Mouse (Mus musculus) neural tube, embryonic 11.5 days (tissue): ENCODE results near the gene Ddx51. TPM values are rescaled to one million over a fixed set of nuclear protein-coding genes. Genes with fewer than 3 reads are reported as not detected.

ENCODE experiments used
- ATAC-seq: fragments of 200-750 bp; cut with Nextera tagmentation; 2 replicates; pipeline ENCODE4 v1.8.0; 2017; ENCODE audit warnings: moderate number of reproducible peaks, mild to moderate bottlenecking, moderate TSS enrichment, moderate library complexity; ENCODE audit not compliant: insufficient read depth, low FRiP score, low TSS enrichment
- DNase-seq: peaks from one replicate; pipeline ENCODE4 v3.0.0-alpha.2; 2015; ENCODE audit warnings: low spot score
- H3K27ac ChIP-seq: fragments of 300-500 bp; sonication (generic); 2 replicates; pipeline ENCODE4 v1.5.1; 2014; ENCODE audit warnings: low read depth, mild to moderate bottlenecking, low read length
- H3K27me3 ChIP-seq: fragments of 300-500 bp; sonication (generic); 2 replicates; pipeline ENCODE4 v1.6.1; 2014; ENCODE audit warnings: mild to moderate bottlenecking, low read length, mixed read lengths; ENCODE audit not compliant: control insufficient read depth, insufficient read depth
- H3K36me3 ChIP-seq: fragments of 300-500 bp; sonication (generic); 2 replicates; pipeline ENCODE4 v1.6.1; 2014; ENCODE audit warnings: mild to moderate bottlenecking, low read length, moderate library complexity, mixed read lengths; ENCODE audit not compliant: control insufficient read depth, insufficient read depth
- H3K4me1 ChIP-seq: fragments of 300-500 bp; sonication (generic); 2 replicates; pipeline ENCODE4 v1.6.1; 2014; ENCODE audit warnings: low read length, mixed read lengths; ENCODE audit not compliant: control insufficient read depth, insufficient read depth
- H3K4me2 ChIP-seq: fragments of 300-500 bp; sonication (generic); 2 replicates; pipeline ENCODE4 v1.6.1; 2014; ENCODE audit warnings: low read depth, mild to moderate bottlenecking, moderate library complexity
- H3K4me3 ChIP-seq: fragments of 300-500 bp; sonication (generic); 2 replicates; pipeline ENCODE4 v1.5.1; 2014; ENCODE audit warnings: low read depth, low read length
- H3K9ac ChIP-seq: fragments of 300-500 bp; sonication (generic); 2 replicates; pipeline ENCODE4 v1.6.1; 2014; ENCODE audit warnings: mild to moderate bottlenecking, low read length
- H3K9me3 ChIP-seq: fragments of 300-500 bp; sonication (generic); 2 replicates; pipeline ENCODE4 v1.6.1; 2016; ENCODE audit warnings: low read length; ENCODE audit not compliant: control insufficient read depth
- WGBS: fragments of 180-500 bp; shearing (Covaris S2); extraction: QIAGEN DNeasy Blood & Tissue Kit; methylation state at CpG from one replicate; pipeline ENCODE4 v1.1.7; 2014; 5-methylcytosine and 5-hydroxymethylcytosine counted together
- polyA plus RNA-seq: library from polyadenylated mRNA; unstranded; fragments of >200 nt; fragmentation: Nextera tagmentation; extraction: Ambion mirVana; gene quantifications from 2 replicates; pipeline ENCODE4 v1.2.1, GENCODE M21; 2014

Gene Ddx51
- polyA plus RNA-seq, 1 experiment from 2014 or later: 39.8 TPM

- Histone ChIP-seq H3K4me1 (no peaks in the 10 kb centered on the region), H3K4me3 (no peak overlapping the region), H3K36me3 (no peaks in the 10 kb centered on the region), H3K4me2 (no peak overlapping the region), H3K27me3 (no peaks in the 10 kb centered on the region), H3K27ac (no peak overlapping the region), H3K9ac (no peak overlapping the region), H3K9me3 (no peaks in the 10 kb centered on the region)
- ATAC-seq (no peak), DNase-seq (no peak)
- WGBS: 84% methylated on average over 7 of the region's 7 CpGs
These were observed 42.8 kb upstream of the Ddx51 start for GRCm38 (mm10) chr5:110610484-110610883.

DNA sequence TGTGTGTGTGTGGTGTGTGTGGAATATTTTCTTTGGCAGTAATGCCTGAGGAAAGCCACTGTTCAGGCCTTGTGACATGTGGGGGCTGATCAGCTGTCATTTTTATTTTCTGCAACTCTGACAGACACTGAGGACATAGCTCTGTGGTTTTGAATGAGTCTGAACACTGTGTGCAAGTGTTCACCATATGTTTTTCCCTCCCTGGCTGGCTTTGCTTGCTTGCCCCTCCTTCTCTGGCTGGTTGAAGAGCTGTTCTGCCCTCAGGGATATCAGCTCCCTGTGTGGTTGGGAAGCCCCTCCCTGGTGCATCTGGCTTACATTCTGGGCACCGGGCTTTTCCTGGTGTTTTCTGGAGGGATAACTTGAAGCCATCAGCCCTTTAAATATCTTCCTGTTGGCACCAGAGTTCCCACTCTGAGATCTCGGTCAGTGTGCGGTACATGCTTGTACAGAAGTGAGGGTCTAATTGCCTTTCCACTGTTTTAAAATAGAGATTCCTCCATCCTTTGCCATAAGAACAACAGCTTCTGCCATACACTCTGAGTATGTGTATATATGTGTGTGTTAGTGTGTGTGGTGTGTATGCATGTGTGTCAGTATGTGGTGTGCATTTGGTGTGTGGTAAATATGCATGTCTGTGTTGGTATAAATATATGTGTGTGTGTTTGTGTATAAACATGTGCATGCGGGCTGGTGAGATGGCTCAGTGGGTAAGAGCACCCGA is 41.7 kb upstream of the Ddx51 start:
- no peak for ATAC-seq
- no peak overlapping the region for H3K4me2 ChIP-seq
- no peaks in the 10 kb centered on the region for H3K27me3 ChIP-seq
- H3K4me3 ChIP-seq: no peak overlapping the region
- H3K27ac ChIP-seq: no peak overlapping the region
- H3K9ac ChIP-seq: no peak overlapping the region
- DNase-seq: no peak
- no peaks in the 10 kb centered on the region for H3K36me3 ChIP-seq
- WGBS: 77% methylated on average over 5 of the region's 5 CpGs
- no peaks in the 10 kb centered on the region for H3K9me3 ChIP-seq
- no peaks in the 10 kb centered on the region for H3K4me1 ChIP-seq

GRCm38 (mm10) chr5:110619226-110619625 is 34.0 kb upstream of the Ddx51 start:
- no peak for DNase-seq
- Histone ChIP-seq H3K27me3 (no peaks in the 10 kb centered on the region), H3K9ac (no peak overlapping the region), H3K4me1 (no peaks in the 10 kb centered on the region), H3K36me3 (no peaks in the 10 kb centered on the region), H3K9me3 (no peaks in the 10 kb centered on the region), H3K4me3 (no peak overlapping the region), H3K4me2 (no peak overlapping the region), H3K27ac (no peak overlapping the region)
- WGBS: 85% methylated on average over 6 of the region's 6 CpGs
- ATAC-seq: no peak

GRCm38 (mm10) chr5:110624319-110624718 is 28.9 kb upstream of the Ddx51 start:
- H3K4me3 ChIP-seq: no peak overlapping the region
- ATAC-seq: no peak
- no peaks in the 10 kb centered on the region for H3K27me3 ChIP-seq
- H3K36me3 ChIP-seq: no peaks in the 10 kb centered on the region
- H3K4me1 ChIP-seq: no peaks in the 10 kb centered on the region
- no peak overlapping the region for H3K9ac ChIP-seq
- no peak for DNase-seq
- H3K27ac ChIP-seq: no peak overlapping the region
- WGBS: 77% methylated on average over 2 of the region's 2 CpGs
- H3K4me2 ChIP-seq: no peak overlapping the region
- H3K9me3 ChIP-seq: no peaks in the 10 kb centered on the region

GRCm38 (mm10) chr5:110627351-110627750 is 25.9 kb upstream of the Ddx51 start:
- no peak overlapping the region for H3K4me2 ChIP-seq
- no peak overlapping the region for H3K9ac ChIP-seq
- 78% methylated on average over 10 of the region's 10 CpGs for WGBS
- H3K4me1 ChIP-seq: no peaks in the 10 kb centered on the region
- DNase-seq (no peak), ATAC-seq (no peak)
- no peaks in the 10 kb centered on the region for H3K9me3 ChIP-seq
- no peaks in the 10 kb centered on the region for H3K36me3 ChIP-seq
- H3K27ac ChIP-seq: no peak overlapping the region
- H3K27me3 ChIP-seq: no peaks in the 10 kb centered on the region
- H3K4me3 ChIP-seq: no peak overlapping the region

DNA sequence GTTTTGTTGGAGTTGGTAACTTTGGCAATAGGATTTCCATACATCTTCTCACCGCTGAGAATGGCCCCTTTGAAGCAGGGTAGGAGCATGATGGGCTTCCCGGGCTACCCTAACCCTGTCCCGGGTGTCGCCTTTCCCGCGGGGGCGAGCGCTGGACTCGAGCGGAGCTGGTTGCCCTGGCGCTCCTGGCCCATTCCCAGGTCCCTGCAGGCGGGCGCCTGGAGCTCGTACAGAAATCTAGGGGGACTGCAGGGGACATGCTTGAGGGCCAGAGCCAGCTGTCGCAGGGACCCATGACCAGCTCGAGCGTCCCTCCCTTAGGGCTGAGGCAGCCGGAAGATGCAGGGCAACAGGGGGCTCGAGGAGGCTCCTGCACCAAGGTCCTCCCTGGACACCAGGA is 25.1 kb upstream of the Ddx51 start:
- H3K27me3 ChIP-seq: no peaks in the 10 kb centered on the region
- 0 out of 2 replicates have a peak overlapping the region, but pooled peaks have one; percentile 9 for H3K4me2 ChIP-seq
- no peak overlapping the region for H3K9ac ChIP-seq
- DNase-seq (no peak), ATAC-seq (no peak)
- 19% methylated on average over 19 of the region's 19 CpGs for WGBS
- no peaks in the 10 kb centered on the region for H3K4me1 ChIP-seq
- H3K9me3 ChIP-seq: no peaks in the 10 kb centered on the region
- no peaks in the 10 kb centered on the region for H3K36me3 ChIP-seq
- H3K27ac ChIP-seq: no peak overlapping the region
- H3K4me3 ChIP-seq: no peak overlapping the region

DNA sequence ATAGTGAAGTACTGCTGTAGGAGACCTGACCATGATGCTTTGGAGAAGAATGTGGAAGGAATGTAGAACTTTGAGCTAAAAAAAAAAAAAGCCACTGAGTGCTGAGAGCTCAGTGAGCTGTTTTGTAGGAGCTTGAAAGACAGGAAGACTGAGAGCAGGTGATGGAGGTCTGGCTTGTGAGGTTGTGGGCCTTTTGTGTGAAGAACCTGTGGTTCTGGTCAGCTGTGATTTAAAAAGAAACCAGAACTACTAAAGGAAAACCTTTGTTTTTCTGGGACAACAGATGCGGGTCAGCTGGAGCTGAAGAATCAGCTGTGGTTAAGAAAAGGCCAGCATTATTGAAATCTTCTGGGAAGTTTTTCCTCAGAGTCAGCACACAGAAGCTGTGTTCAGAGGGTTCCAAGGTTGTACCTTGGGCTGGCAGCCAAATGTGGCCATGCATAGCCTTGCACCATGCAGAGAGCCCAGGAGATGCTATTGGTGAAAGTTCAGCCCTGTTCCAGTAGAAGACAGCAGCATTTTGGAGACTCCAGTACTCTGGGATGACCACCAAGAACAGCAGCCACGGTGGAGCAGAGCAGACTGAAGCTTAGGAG is 23.6 kb upstream of the Ddx51 start:
- Histone ChIP-seq H3K4me2 (no peak overlapping the region), H3K9me3 (no peaks in the 10 kb centered on the region), H3K27me3 (no peaks in the 10 kb centered on the region), H3K36me3 (no peaks in the 10 kb centered on the region), H3K9ac (no peak overlapping the region), H3K4me3 (no peak overlapping the region), H3K27ac (no peak overlapping the region), H3K4me1 (no peaks in the 10 kb centered on the region)
- 89% methylated on average over 2 of the region's 2 CpGs for WGBS
- no peak for DNase-seq
- ATAC-seq: no peak

DNA sequence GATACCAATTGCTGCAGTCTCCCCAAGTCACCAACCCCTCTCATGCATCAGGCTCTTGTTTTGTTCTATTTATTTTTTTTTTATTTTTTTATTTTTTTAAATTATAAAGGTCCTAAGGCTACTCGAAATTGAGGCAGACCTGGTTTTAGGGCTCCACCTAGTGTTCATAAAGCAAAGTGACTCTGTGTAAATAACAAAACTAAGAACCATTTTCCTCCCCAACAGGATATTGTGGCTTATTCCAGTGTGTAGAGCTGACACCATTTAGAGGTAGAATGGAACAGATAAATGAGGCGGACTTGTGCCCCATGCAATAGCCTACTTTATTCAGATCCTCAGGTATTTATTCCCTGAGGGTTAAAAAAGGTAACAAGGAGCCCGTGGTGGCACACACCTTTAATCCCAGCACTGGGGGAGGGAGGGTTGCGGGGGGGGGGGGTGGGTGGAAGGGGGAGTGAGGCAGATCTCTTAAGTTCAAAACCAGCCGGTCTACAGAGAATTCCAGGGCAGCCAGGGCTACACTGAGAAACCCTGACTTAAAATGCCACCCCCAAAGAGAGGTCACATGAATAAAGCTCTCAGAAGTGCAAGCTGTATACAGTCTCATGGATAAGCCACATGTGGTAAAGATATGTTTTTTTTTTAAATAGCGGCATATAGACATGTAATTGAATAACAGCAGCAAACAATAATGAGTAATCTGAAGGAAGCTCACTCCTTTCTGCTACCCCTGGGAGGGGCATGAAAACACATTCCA is 17.1 kb upstream of the Ddx51 start:
- WGBS: 49% methylated on average over 6 of the region's 6 CpGs
- H3K4me3 ChIP-seq: no peak overlapping the region
- ATAC-seq (no peak), DNase-seq (no peak)
- H3K27ac ChIP-seq: no peak overlapping the region
- no peak overlapping the region for H3K4me2 ChIP-seq
- no peak overlapping the region for H3K9ac ChIP-seq
- no peaks in the 10 kb centered on the region for H3K4me1 ChIP-seq
- H3K9me3 ChIP-seq: no peaks in the 10 kb centered on the region
- no peaks in the 10 kb centered on the region for H3K27me3 ChIP-seq
- H3K36me3 ChIP-seq: no peaks in the 10 kb centered on the region
